Mouse (Mus musculus) kidney, embryonic 16.5 days (tissue): ENCODE measurements around the gene Galnt2. TPM values are rescaled to one million over a fixed set of nuclear protein-coding genes. Genes with fewer than 3 reads are reported as not detected.

Source experiments
- polyA plus RNA-seq: library from polyadenylated mRNA; unstranded; fragments of >200 nt; fragmentation: Nextera tagmentation; extraction: Ambion mirVana; gene quantifications from 2 replicates; pipeline ENCODE4 v1.2.1, GENCODE M21; 2015

The Galnt2 gene
- polyA plus RNA-seq, 1 experiment from 2014 or later = 47.1 TPM

Other genes with a start within 250 kb of the Galnt2 start
- 16.0 and 16.2 TPM in 2 replicates for gene Abcb10, start 248.3 kb upstream of the Galnt2 start, polyA plus RNA-seq
- 38.4 and 41.1 TPM in 2 replicates for gene Taf5l, start 210.0 kb upstream of the Galnt2 start, polyA plus RNA-seq
- 4.7 and 6.3 TPM in 2 replicates for gene Urb2, start 209.9 kb upstream of the Galnt2 start, polyA plus RNA-seq
- 0.53 and 0.55 TPM in 2 replicates for gene Pgbd5, start 208.3 kb downstream of the Galnt2 start, polyA plus RNA-seq